In genomic region chr3:154125768-154126376, GRCm38 (mm10) we compare ENCODE assay signal across 18 mouse cellular contexts.
DNase-seq lines count a peak whose midpoint lies in the region; ATAC-seq and TF ChIP-seq lines count a peak whose summit lies in the region.
"Had no signal": no experiment of that assay in that cellular context is flagged by ENCODE, and none has a peak within 500 bp of the region (broad histone marks: within the 10 kb centered on the region; RNA-seq: fewer than 3 reads in every experiment).

No protein-coding gene starts in this region.

- H3K4me1 ChIP-seq in forebrain, embryonic 10.5 days, result peaks cover 50% of the 10 kb centered on the region
- peaks cover 7% of the 10 kb centered on the region for H3K4me1 ChIP-seq in forebrain, embryonic 14.5 days (ENCODE audit: control insufficient read depth, insufficient read depth, low read length)
- H3K4me1 ChIP-seq in hindbrain, embryonic 12.5 days, result peaks cover 13% of the 10 kb centered on the region
- peaks cover 7% of the 10 kb centered on the region; the same call in 1 of the 2 replicates for H3K4me1 ChIP-seq in hindbrain, postnatal 0 days (ENCODE audit: insufficient read depth, low read length)
- peaks cover 6% of the 10 kb centered on the region; the same call in 1 of the 2 replicates for H3K4me1 ChIP-seq in neural tube, embryonic 12.5 days
- H3K4me1 ChIP-seq in neural tube, embryonic 15.5 days, result no peaks in the 10 kb centered on the region
- H3K4me1 ChIP-seq: limb, embryonic 13.5 days had no signal

- H3K36me3 ChIP-seq in forebrain, embryonic 10.5 days (replicated peaks), result no peaks in the 10 kb centered on the region
- H3K36me3 ChIP-seq in forebrain, embryonic 14.5 days (ENCODE audit: control insufficient read depth, insufficient read depth, low read length), result no peaks in the 10 kb centered on the region
- no peaks in the 10 kb centered on the region for H3K36me3 ChIP-seq in hindbrain, embryonic 12.5 days
- H3K36me3 ChIP-seq in hindbrain, postnatal 0 days (ENCODE audit: insufficient read depth, low read length), result no peaks in the 10 kb centered on the region
- H3K36me3 ChIP-seq in neural tube, embryonic 12.5 days, result no peaks in the 10 kb centered on the region
- H3K36me3 ChIP-seq in neural tube, embryonic 15.5 days, result no peaks in the 10 kb centered on the region
- H3K36me3 ChIP-seq: limb, embryonic 13.5 days had no signal

- 27% methylated on average over 7 of the region's 7 CpGs for WGBS in forebrain, embryonic 10.5 days
- WGBS in forebrain, embryonic 14.5 days, result 31% methylated on average over 7 of the region's 7 CpGs
- WGBS in hindbrain, embryonic 12.5 days, result 38% methylated on average over 7 of the region's 7 CpGs
- WGBS in hindbrain, postnatal 0 days, result 43% methylated on average over 7 of the region's 7 CpGs
- WGBS in neural tube, embryonic 12.5 days, result 42% methylated on average over 7 of the region's 7 CpGs
- WGBS in neural tube, embryonic 15.5 days, result 47% methylated on average over 7 of the region's 7 CpGs

- ATAC-seq in forebrain, embryonic 14.5 days, result no peak; the same call in 1 of the 2 replicates
- peak; percentile 36; the same call in 1 of the 2 replicates for ATAC-seq in hindbrain, embryonic 12.5 days (ENCODE audit: low FRiP score)
- ATAC-seq in hindbrain, postnatal 0 days, result no peak
- peak; percentile 12; the same call in 1 of the 2 replicates for ATAC-seq in neural tube, embryonic 12.5 days (ENCODE audit: low FRiP score, low read depth)
- ATAC-seq in neural tube, embryonic 15.5 days (ENCODE audit: low FRiP score), result no peak

- H3K27me3 ChIP-seq in forebrain, embryonic 10.5 days (ENCODE audit: poor library complexity, severe bottlenecking), result peaks cover 83% of the 10 kb centered on the region
- no peaks in the 10 kb centered on the region for H3K27me3 ChIP-seq in forebrain, embryonic 14.5 days (replicated peaks; ENCODE audit: control insufficient read depth, insufficient read depth, low read length)
- no peaks in the 10 kb centered on the region for H3K27me3 ChIP-seq in hindbrain, embryonic 12.5 days
- H3K27me3 ChIP-seq in hindbrain, postnatal 0 days (ENCODE audit: insufficient read depth, low read length), result no peaks in the 10 kb centered on the region
- H3K27me3 ChIP-seq in neural tube, embryonic 12.5 days (replicated peaks), result no peaks in the 10 kb centered on the region
- 0 out of 2 replicates have a peak, but pooled peaks cover 3% of the 10 kb centered on the region for H3K27me3 ChIP-seq in neural tube, embryonic 15.5 days (replicated peaks)
- H3K27me3 ChIP-seq: limb, embryonic 13.5 days had no signal

- H3K9ac ChIP-seq in forebrain, embryonic 14.5 days (ENCODE audit: low read length), result no peak overlapping the region
- H3K9ac ChIP-seq in hindbrain, embryonic 12.5 days, result no peak overlapping the region
- no peak overlapping the region for H3K9ac ChIP-seq in hindbrain, postnatal 0 days (replicated peaks; ENCODE audit: low read length)
- H3K9ac ChIP-seq in neural tube, embryonic 12.5 days, result no peak overlapping the region
- H3K9ac ChIP-seq in neural tube, embryonic 15.5 days (replicated peaks), result no peak overlapping the region
- H3K9ac ChIP-seq: limb, embryonic 13.5 days; liver, embryonic 14.5 days had no signal

- no peak for TF ChIP-seq CTCF in hindbrain, postnatal 0 days (IDR thresholded peaks at IDR 0.05; ENCODE audit: low read depth)

- no peak overlapping the region for H3K4me2 ChIP-seq in forebrain, embryonic 14.5 days (ENCODE audit: low read length)
- no peak overlapping the region for H3K4me2 ChIP-seq in hindbrain, embryonic 12.5 days (replicated peaks)
- H3K4me2 ChIP-seq in hindbrain, postnatal 0 days (ENCODE audit: low read depth, low read length), result no peak overlapping the region
- H3K4me2 ChIP-seq in neural tube, embryonic 12.5 days (replicated peaks), result peak overlapping the region; percentile 7; the same call in 1 of the 2 replicates
- H3K4me2 ChIP-seq in neural tube, embryonic 15.5 days, result no peak overlapping the region
- H3K4me2 ChIP-seq: limb, embryonic 13.5 days had no signal

- DNase-seq in forebrain, embryonic 10.5 days (ENCODE audit: extremely low spot score, low spot score), result no peak
- DNase-seq in forebrain, embryonic 14.5 days (ENCODE audit: low spot score), result no peak
- DNase-seq in hindbrain, postnatal 0 days (ENCODE audit: low spot score), result no peak
- no peak for DNase-seq in left cerebral cortex, postnatal 36 days (ENCODE audit: low spot score in 2 of 2)
- DNase-seq in urinary bladder, postnatal 10 days (ENCODE audit: low spot score), result no peak
- DNase-seq: adrenal gland, postnatal 25 days; cerebellum, adult 18-20 months; gastrocnemius, postnatal 10 days; heart, adult 2 months; kidney, adult 18-20 months; right cerebral cortex, adult 18-20 months; thymus, adult 18-20 months had no signal

- intact Hi-C loops in left cerebral cortex, postnatal 36 days (cut with DNase I), result no loop called here

- peak overlapping the region; percentile 70 for H3K27ac ChIP-seq in forebrain, embryonic 10.5 days
- H3K27ac ChIP-seq in forebrain, embryonic 14.5 days (ENCODE audit: low read depth, low read length), result no peak overlapping the region
- 0 out of 2 replicates have a peak overlapping the region, but pooled peaks have one; percentile 2 for H3K27ac ChIP-seq in hindbrain, embryonic 12.5 days
- no peak overlapping the region for H3K27ac ChIP-seq in hindbrain, postnatal 0 days
- no peak overlapping the region for H3K27ac ChIP-seq in neural tube, embryonic 12.5 days
- no peak overlapping the region for H3K27ac ChIP-seq in neural tube, embryonic 15.5 days (replicated peaks)
- H3K27ac ChIP-seq: heart, adult 2 months; limb, embryonic 13.5 days; liver, embryonic 14.5 days had no signal

- H3K9me3 ChIP-seq in forebrain, embryonic 10.5 days, result no peaks in the 10 kb centered on the region
- H3K9me3 ChIP-seq in forebrain, embryonic 14.5 days (replicated peaks; ENCODE audit: control insufficient read depth, low read length), result no peaks in the 10 kb centered on the region
- H3K9me3 ChIP-seq in hindbrain, embryonic 12.5 days (replicated peaks), result no peaks in the 10 kb centered on the region
- no peaks in the 10 kb centered on the region for H3K9me3 ChIP-seq in hindbrain, postnatal 0 days (ENCODE audit: low read length)
- no peaks in the 10 kb centered on the region for H3K9me3 ChIP-seq in neural tube, embryonic 12.5 days
- H3K9me3 ChIP-seq in neural tube, embryonic 15.5 days (replicated peaks), result no peaks in the 10 kb centered on the region
- H3K9me3 ChIP-seq: limb, embryonic 13.5 days had no signal

- peak overlapping the region; percentile 14 for H3K4me3 ChIP-seq in forebrain, embryonic 10.5 days
- H3K4me3 ChIP-seq in forebrain, embryonic 14.5 days (ENCODE audit: low read depth, low read length), result no peak overlapping the region
- H3K4me3 ChIP-seq in hindbrain, embryonic 12.5 days, result no peak overlapping the region
- H3K4me3 ChIP-seq in hindbrain, postnatal 0 days (ENCODE audit: low read length), result no peak overlapping the region
- H3K4me3 ChIP-seq in neural tube, embryonic 12.5 days, result no peak overlapping the region
- H3K4me3 ChIP-seq in neural tube, embryonic 15.5 days (replicated peaks), result no peak overlapping the region
- H3K4me3 ChIP-seq: heart, adult 2 months; limb, embryonic 13.5 days; myocyte had no signal

Comparison
In these comparisons a context has a peak if more than half of its experiments do, and no peak if none do; other contexts are left out.
1. H3K27ac ChIP-seq: peak in forebrain, embryonic 10.5 days (single experiment) and hindbrain, embryonic 12.5 days (single experiment); none in forebrain, embryonic 14.5 days (single experiment), hindbrain, postnatal 0 days (single experiment), neural tube, embryonic 12.5 days (single experiment) and neural tube, embryonic 15.5 days (single experiment).
2. ATAC-seq: peak in hindbrain, embryonic 12.5 days (single experiment) and neural tube, embryonic 12.5 days (single experiment); none in forebrain, embryonic 14.5 days (single experiment), hindbrain, postnatal 0 days (single experiment) and neural tube, embryonic 15.5 days (single experiment).